Mouse (Mus musculus): ENCODE measurements around the gene Vmn2r35.
"Not testable (repeated sequence)": the region's sequence is repeated elsewhere in the genome, so short reads cannot be mapped to it uniquely, and the experiment has no call there.

Vmn2r35 gene

DNA sequence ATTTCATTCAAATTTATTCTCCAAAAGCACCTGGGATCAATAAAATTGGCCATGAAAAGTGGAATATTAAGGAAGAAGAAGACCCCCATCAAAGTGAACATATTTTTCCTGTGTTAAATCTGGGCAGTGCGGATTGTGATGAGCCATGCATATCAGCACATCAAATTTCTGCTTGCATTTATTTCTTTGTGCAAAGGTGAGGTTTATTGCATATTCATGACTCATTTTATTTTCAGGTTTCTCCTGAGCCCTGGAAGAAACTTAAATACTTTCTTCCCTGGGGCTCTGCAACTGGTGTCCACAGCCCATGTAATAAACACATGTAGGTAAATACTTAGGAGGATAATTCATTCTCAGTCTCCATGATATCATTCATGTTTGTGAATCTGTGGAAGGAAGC is at the start of gene Vmn2r35:
Gene Vmn2r35, minus strand, starts transcription at position 101 of the 400 bp plus-strand sequence.
- not testable (repeated sequence) for TF ChIP-seq GATA4 (IDR thresholded peaks at IDR 0.05; ENCODE audit: insufficient replicate concordance, low read length)
